Mouse (Mus musculus) gastrocnemius, postnatal 14 days (tissue): ENCODE measurements at regions not wholly inside any gene's neighbourhood (a gene's known extent, or its start where the extent isn't known, plus 50 kb on each side); places are given as distances from the start of the nearest gene placed in this dataset.

Experiments used
- DNase-seq: peaks from one replicate; pipeline ENCODE4 v3.0.0; 2021; ENCODE audit warnings: mixed read lengths
- intact Hi-C: fragments of 180-260 bp; cut with DNase I; formaldehyde crosslinking; loops from one replicate; pipeline ENCODE4 v1.15.1; 2025; ENCODE audit warnings: low total_unique reads

DNA sequence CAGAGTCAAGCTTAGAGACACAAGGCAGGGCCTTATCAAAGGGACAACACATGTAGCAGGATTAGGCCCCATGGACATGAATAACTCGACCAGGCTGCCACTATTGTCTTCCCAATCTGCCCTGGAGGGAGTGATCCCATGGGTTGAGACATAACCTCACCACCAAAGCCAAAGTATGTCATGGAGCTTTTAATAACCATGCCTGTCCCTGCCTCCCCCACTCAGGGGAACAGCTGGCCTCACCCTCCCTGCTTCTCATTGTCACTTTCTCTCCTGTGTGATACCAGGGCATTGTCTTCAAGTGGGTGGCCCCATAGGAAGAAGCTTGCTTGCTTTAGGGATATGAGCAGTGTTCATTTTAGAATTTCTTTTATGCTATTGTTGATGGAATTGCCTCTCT is 73.5 kb upstream of the Ntf3 start:
- DNase-seq: no peak
- intact Hi-C loops: no loop called here
